Mouse (Mus musculus) cerebellum, postnatal 36 days (tissue): ENCODE measurements at regions not wholly inside any gene's neighbourhood (a gene's known extent, or its start where the extent isn't known, plus 50 kb on each side); places are given as distances from the start of the nearest gene placed in this dataset.

Source experiments
- DNase-seq, 2 experiments: peaks; one replicate each; pipeline ENCODE4 v3.0.0; 2021 to 2022; ENCODE audit warnings: mixed read lengths in 2 of 2

DNA sequence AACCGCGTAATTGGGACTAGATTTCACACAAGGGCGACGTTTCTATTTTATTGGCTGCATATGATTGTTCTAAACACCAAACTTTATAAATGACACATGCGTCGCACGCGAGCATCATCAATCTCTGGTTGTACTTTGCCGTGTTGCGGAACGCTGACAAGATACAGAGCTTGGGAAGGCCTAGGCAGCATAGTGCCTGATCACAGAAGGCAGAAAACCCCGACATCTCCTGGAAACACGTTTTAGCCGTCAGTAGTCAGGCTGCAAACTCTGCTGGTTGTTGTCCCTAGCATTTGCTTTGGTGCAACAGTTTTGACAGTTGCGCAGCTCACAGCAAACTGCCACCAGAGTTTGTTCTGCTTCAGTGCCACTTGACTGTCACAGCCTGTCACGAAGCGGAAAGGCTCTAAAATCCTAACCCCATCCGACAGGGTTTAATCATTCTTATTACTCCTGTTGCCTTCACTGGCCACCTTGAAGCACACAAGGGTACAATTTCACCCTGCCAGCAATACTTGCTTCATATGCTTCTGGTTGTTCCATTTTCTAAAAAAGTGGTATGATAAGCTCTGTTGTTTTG lies 380.2 kb upstream of the Tenm3 start:
- no peak for DNase-seq

DNA sequence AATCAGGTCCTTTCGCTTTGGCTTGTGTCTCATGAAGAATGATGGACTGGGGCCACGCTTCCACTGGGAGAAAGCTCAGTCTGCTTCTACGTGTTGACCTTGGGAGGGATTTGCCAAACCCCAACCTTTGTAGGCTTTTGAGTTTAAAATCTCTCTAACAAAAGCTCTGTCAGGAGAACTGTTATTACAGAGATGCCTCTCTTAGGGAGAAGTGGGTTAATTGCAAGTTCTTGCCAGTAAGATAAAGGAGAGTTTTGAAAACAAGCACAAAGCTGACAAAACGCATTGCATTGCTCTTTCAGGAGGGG lies 351.5 kb upstream of the Tenm3 start:
- DNase-seq: no peak

DNA sequence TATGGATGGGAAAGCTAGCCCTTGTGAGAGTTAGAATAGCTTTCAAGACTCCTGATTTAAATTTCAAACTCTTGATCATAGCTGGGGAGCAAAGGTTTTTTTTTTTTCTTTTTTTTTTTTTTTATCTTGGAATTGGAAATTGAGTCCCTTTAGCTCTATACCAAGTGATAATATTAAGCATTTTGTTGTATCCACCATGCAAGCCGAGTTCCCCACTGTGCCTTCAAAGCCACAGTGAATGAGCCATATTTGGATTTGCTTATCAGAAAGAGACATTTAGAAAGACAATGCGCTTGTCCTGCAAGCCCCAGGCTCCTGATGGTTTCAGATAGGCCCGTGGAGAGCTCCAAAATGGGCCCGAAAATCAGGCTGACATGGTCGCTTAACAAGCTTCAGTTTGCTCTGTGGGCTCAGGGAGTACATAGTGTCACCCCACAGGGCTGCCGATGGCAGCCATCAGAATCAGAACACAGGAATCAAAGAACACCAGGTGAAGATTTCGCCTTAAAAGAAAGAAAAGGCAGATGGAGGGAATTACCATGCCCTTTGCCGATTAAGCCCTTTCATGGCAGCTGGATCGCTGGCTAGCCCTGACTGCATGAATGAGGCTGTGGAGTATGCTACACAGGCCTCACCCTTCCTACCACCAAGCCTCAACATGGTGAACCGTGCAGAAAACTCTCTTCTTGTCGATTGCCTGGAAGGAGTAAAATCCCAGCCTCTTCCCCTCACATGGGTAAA lies 351.0 kb upstream of the Tenm3 start:
- DNase-seq: no peak

DNA sequence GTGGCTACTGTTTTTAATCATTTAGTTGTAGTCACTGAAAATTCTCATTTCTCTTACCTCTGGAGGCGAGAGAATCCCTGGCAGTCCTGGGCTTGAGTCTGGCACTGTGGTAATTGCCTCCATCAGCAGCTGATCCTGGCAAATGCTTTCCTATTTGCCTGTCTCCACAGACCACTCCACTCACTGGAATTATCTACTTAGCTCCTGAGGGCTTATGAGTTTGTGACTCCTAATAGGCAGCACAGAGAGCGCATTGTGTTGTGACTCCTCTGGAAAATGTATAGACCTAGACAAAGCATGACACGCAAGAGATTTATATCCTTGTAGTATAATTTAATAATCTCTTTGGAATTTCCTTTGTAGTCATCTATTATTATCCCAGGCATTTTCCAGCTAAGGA lies 343.1 kb upstream of the Tenm3 start:
- DNase-seq: no peak

DNA sequence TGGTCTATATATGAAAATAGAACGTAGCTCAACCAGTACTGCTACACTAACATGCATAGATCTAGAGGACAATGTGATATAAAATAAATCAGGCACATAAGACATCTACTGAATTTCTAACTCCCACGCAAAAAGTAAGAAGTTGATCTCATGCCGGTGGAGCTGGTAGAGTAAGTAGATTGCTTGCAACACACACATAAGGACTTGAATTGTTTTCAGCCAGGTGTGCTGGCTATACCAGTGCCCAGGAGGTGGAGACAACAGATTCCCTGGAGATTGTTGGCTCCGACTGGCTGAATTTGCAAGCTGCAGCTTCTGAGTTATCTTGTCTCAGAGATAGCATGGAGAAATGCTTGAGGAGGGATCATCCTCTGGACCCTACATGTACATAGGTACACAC lies 331.6 kb upstream of the Tenm3 start:
- DNase-seq: no peak

DNA sequence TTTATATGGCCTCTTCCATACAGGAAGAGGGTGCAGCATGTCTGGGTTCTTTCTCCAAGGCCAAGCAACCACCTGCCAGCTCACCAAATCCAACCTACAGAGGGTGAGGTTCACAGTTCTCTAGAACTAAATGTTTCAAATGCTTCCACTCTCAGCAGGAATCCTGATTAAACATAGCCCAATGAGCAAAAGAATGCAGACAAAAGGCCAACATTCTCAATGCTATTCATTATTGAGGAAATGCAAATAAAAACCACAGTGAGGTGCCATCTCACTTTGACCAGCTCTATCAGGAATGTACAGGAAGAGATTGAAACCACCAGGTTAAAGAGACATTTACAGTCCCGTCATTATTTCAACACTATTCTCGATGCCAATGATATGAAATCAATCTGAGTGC lies 331.2 kb upstream of the Tenm3 start:
- no peak for DNase-seq

DNA sequence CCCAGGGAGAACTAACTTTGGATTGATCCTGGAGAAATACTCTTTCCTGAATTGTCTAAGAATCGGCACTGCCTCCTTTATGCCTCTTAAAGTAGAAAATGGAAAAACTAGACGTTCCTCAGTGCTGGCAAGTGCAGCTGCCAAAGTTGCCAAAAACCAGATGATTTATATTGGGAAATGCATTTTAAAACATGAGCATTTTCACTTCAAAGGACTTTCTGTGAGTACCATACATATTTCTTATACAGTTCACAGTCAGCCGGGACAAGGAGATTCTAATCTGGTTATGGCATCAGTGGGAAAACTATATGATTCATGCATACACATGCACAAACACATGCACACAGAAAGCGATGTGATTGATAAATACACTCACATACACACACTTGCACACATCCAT lies 315.6 kb upstream of the Tenm3 start:
- no peak for DNase-seq

DNA sequence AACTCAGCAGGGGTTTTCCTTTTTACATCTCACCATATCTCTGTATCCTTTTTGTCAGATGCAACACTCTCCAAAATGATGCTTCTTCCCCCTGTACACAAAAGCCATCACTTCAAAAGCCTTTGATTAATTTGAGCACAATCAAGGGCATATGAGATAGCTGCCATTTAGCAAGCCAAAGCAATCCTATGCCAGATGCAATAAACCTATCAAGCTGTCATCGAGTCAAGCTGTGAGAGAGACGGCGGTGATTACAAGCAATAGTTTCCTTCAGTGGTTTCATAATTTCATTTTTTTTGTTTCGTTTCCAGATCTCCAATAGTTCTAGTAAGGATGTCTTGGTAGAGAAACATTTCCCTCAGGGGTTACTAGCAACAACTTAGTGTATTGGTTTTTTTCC lies 314.4 kb upstream of the Tenm3 start:
- no peak for DNase-seq

DNA sequence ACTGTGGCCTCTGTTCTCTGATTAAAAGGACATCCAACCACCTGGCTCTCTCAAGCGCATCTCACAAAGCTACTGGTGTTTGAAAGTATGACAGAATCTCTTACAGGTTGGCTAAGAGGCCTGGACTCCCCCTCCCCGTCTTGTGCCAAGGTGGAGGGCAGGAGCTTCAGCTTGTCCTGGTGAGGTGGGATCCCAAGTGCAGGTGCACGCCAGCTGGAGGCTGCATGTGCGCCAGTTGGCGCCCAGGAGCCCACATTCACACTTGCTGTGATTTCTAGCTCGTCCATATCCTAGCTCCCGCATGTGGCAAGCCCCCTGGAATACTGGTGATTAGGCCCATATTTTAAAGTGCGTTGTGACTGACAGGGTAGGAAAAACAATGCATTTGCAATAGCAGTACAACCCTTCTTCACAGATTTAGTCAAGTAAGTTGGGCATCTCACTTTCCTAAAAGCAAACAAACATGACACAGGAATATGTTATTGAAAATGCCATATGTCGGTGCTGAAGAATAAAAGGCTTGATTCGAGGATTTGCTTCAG lies 292.8 kb upstream of the Tenm3 start:
- DNase-seq: no peak

DNA sequence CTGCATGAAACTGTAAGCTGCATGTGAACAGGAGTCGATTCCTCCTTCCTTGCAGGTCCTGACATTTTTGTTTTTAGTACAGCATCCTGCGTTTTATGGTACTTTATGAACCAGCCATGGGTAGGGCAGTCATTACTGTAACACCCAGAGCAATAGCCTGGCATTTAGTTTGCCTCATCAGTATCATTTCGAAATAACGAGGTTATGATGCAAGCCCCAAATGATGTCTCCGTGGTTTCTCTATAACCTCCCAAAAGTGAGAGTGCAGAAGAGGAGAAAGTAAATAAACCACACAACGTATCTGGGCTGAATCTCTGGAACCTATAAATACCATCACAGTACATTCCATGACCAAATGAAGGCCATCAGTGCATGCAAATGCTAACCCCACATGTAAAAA lies 265.3 kb upstream of the Tenm3 start:
- no peak for DNase-seq

DNA sequence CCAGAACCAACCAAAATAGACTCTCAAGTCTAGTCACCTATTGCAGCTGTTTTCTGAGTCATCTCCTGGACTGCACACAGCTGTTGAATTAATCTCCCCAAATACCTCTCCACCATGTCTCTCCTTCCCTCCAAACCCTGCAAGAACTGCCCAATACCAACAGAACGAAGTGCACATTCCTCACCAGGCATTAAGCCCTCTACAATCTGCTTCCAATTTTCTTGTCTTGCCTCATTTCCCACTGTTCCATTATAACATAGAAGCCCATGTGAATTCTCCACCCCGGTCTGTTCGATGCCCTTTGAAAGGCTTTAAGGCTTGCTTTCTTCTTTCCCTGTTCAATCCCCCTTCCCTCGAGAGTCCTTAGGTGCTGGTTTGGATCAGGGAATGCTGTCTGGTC lies 264.9 kb upstream of the Tenm3 start:
- DNase-seq: no peak

DNA sequence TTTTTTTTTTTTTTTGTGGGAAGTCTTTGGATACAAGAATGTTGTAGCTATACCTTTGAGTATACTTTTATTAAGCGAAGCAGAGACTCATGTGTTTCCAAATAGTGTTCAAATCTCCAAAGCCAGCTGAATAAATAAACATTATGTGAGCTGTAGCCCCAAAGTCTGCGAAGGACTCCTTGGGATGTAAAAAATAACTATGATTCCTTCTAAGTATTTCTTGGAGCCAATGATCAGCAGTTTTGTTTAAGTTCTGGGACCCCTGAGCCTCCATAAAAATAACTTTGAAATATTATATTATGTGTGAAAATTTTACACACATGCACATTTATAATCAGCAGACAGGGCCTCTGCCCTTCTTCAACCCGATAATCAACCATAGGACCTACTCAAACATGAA lies 262.8 kb upstream of the Tenm3 start:
- DNase-seq: no peak

DNA sequence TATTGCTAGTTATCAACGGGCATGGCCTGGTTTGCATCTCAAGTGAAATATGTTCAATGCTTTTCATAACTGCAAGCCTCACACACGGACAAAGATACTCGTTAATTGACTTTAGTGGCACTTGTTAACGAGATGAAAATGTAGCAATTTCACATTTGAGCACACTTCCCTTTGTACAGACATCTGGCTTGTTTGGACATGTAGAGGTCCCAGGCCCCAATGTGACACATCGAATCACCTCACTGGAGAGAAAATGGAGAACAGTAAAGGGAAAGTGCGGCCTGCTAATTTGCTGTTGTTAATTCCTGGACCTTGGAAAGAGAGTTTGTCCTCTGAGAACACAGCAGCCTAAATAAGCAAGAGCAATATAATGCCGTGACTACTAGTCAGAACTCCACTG lies 257.4 kb upstream of the Tenm3 start:
- DNase-seq: no peak

DNA sequence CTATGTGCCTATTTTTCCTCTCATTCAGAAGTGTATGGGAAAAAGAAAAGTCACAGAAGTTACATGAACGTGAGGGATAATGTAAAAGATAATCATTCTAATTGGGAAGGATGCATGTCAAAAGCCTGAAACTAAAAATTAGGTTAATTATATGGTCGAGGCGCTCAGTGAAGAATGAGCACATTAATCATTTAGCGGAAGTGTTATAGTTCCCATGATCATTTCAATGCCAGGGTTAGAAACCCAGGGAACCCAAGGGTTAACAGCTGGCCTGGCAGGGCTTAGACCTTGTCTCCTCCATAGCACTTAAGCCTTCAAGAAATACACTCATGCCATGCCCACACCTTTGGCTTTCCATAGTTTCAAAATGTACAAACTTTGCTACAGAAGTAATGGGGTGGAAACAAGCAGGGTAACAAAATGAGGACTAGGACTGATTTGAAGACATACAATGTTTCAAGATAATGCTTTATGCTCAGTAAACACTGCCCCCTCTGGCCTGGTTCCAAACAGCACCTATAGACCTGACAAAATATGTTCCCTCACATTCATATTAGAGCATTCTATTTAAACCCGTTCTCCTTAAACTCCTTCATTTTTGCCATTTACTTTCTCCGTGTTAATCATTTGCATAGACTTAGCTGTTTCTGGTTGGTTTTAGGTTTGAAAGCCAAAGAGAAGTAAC lies 240.6 kb upstream of the Tenm3 start:
- DNase-seq: no peak

DNA sequence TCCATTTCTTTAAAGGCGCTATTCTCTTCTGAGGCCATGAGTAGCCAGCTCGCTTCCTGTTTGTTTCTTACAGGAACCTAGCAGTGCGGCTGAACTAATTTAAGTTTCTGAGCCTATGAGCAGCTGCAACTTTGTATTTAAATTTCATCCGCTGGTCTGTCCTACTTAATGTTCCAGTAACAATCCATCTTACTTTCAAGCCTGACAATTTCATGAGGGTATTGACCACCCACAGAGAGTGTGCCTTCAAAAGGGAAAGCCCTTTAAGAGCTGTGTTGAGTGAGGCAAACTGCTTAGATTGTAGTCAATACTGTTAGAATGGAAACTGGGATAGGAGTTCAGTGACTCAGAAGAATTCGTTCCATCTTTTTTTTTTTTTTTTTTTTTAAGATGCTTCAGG lies 225.7 kb upstream of the Tenm3 start:
- DNase-seq: no peak

DNA sequence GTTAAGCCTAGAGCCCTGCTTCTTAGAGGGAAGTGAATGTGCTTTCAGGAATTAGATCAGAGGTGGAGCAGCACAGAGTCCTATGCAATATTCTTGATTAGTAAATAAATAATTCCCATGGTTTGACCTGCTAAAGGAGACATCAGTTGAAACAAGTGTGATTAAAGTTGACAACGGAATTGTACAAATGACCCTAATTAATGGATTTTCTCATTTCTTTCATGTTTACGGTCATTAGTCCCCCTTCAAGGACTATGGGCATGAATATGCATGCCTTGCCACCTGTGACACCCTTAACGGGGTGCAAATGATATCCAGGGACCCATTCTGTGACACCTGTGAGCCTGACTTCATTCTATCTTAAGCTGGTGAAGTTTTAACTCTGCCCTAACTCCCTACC lies 219.5 kb upstream of the Tenm3 start:
- DNase-seq: no peak

DNA sequence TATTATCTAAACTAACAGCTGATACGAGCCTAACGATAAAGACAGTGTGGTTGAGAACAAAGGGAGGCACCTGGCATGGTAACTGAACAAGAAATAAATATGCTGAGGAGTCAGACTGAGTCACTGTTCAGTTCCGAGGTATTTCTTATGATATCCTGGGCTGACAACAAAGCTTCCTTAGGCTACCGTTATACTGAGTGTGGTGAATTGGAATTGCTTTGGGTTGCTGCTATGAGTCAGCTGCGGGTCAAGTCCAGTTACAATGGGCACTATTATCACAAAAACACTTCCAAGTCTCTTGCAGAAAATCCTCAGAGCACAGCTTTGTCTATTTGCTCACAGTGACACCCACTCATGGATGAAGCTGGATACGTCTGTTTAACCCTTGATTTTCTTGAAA lies 199.5 kb upstream of the Tenm3 start:
- DNase-seq: no peak

DNA sequence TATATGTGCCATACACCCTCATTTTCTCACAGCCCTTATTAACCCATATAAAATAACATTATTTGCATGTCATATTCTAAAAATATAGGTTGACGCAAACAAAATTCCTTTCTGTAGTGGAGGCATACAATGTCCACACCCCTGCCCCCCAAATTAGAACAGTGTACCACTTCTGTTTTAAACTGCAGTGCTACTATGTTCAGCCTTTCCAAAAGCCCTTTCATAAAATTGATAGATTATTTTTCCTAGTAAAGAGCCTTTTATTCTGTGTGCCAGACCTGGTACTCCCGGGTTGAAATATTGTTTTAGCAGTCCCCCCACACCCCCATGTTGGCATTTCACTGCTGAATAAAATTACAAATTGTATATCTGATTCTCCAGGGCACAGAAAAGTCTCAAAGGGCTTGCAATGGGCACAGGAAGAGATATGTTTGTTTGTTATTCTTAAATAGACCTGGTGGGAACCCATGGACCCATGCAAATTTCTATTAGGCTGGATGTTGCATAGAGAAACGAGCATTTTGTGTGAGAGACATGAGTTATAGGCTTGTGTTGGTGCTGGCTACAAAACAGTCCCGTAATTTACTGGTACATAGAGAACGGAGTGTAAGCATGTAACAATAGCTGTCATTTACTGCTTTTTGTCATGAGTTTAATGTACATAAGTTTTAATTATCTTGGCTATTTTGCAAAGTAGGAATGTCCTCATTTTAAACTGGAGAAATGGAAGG lies 192.4 kb upstream of the Tenm3 start:
- DNase-seq: no peak

DNA sequence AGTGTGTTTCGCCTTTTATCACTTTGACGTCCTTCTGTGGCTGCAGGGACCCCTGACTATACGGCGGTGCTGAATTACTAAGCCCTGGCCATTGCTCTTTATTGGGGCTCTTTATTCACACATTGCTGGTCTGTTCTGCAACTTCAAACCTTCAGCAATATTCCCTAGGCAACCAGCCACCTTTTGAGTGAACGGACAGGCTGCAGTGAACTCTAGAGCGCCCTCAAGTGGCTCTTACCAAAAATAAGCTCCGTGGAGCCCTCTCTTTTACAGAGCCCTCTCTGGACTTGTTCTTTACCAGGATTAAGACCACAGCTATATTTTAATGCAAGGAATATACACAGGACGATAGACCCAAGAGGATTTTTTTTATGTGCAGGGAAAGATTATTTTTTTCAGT lies 191.8 kb upstream of the Tenm3 start:
- no peak for DNase-seq

DNA sequence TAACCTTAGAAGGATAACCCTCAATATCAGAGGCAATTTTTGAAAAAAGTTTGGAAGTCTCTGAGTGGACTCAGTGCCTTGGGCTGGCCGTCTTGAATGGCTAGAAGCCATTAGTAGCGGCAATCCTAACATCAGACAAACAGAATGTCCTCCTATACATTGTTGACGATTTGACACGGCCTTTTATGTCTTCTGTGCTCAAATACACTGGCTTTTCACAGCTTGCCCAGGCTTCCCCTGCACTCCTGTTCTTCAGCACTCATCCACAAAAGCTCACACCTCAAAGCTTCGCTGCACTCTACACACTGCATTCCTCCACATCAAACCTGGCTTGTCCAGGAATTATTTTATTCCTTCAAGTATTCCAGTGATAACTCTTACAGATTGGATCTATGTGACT lies 186.5 kb upstream of the Tenm3 start:
- DNase-seq: no peak

DNA sequence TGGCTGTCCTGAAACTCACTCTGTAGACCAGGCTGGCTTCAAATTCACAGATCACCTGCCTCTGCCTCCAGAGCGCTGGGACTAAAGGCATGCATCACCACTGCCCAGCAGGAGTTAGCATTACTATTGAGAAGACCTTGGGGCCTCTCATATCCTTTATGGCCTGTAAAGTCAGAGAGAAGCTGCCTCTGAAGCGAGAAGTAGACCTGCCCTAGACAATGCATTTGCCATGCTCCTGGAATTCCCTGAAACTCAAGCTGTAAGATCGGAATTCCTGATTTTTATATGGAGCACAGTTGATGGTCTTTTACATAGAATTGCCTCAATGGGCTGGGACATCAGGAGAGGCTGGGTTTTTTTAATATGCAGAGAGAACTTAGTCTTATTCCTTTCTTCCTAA lies 174.0 kb upstream of the Tenm3 start:
- no peak for DNase-seq

DNA sequence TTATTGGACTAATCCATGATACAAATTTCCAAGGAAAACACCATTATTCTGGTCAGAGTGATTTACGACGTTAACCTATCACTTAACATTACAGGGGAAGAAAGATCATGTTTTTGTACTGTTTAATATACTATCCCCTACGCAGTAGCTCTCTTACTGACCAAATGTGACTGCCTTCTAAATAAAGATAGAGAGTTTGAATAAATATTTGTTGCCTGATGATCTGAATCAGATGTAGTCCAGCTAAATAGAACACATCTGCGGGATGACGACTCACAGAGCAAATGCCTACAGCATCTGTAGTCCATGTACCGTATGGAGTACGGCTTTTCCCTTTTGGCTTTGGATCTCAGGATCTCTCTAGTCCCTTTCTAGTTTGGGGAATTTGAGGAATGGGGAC lies 171.9 kb upstream of the Tenm3 start:
- no peak for DNase-seq

DNA sequence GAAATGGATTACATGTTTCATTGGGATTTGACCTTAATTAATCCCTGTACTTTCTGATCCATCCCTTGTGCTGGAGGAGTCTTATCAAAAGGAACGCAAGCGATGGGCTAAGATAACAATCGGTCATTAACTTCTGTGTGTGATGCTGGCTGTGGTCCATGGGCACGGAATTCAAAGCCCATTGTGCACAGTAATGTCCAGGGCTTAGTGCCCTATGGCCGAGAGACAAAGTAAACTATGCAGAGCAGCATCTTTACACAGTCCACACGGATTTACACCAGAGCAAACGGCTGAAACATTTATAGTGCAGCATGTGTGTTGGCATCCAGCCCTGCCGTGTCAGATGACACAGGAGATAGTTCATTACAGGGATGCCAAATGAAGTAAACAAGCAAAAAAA lies 171.4 kb upstream of the Tenm3 start:
- DNase-seq: no peak
